ENCODE assay signal across 1 mouse cellular context in the genomic region with DNA sequence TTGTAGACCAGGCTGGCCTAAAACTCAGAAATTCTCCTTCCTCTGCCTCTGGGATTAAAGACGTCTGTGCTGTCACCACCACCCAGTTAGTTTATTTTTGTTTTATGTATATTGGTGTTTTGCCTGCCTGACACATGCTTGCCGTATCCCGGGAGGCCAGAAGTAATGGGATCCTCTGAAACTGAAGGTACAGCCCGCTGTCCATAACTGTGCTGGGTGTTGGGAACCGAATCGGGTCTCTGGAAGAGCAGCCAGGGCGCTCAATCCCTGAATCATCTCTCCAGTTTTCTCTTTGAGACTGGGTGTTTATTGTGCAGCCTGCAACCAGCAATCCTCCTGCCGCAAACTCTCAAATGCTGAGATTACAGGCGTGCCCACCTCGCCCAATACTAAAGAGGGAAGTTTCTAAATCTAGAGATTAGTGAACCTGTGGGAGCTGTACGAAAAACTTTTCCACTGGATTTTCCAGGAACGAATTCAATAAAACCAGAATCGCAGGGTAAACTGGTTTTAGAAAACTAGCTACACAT.
TF ChIP-seq lines count a peak whose summit lies in the region.

No protein-coding gene starts in this region.

TF ChIP-seq in CH12.LX, 34 proteins besides CTCF, POLR2A, EP300 and RAD21:
- no peak for TF ChIP-seq UBTF (IDR thresholded peaks at IDR 0.05; ENCODE audit: low read depth, low read length)
- TF ChIP-seq NRF1 (IDR thresholded peaks at IDR 0.05; ENCODE audit: low read depth, low read length), result no peak
- TF ChIP-seq ZMIZ1 (IDR thresholded peaks at IDR 0.05; ENCODE audit: low read depth, low read length), result no peak
- TF ChIP-seq NELFE (IDR thresholded peaks at IDR 0.05; ENCODE audit: low read depth, low read length), result no peak
- no peak for TF ChIP-seq ELF1 (IDR thresholded peaks at IDR 0.05; ENCODE audit: low read depth, low read length)
- TF ChIP-seq MAX (IDR thresholded peaks at IDR 0.05; ENCODE audit: low read length), result no peak
TF ChIP-seq in CH12.LX: peak in this region for 0.
